Mouse (Mus musculus): ENCODE results near the gene Alox8.
A peak's percentile ranks its signal among the peaks of the same experiment; 100 is the strongest.

Alox8 gene

DNA sequence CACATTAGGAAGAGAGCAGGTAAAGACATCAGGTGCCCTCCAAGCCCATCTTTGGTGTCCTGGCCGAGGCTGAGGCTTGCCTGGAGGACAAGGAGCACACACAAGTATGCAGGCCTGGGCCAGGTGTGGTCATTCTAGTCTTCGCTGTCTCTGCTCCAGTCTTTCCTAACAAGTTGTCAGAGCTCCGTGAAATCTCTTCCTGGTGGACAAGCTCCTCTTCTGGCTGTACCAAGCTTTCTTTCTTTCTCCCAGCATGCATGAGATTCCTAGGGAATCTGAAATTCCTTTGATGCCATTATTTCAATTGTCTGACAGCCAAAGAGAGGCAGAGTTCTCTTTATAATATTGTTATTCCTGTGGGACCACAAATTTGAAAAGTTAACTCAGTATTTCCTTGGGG, 18.1 kb downstream of the Alox8 start:
- DNase-seq (ENCODE audit: low spot score): no peak

DNA sequence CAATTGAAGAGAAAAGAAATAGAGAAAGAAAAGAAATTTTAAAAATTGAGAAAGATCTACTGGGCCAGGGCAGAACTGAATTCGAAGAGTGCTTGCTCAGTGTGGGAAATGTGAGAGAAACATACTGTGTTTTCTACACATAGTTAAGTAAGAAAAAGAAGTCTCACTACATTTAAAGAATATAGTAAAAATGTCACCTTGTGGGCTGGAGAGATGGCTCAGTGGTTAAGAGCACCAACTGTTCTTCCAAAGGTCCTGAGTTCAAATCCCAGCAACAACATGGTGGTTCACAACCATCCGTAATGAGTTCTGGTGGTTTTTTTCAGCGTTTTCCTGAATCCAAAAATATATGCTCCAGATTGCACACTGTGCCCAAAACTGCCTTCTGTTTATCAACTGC, 19.1 kb downstream of the Alox8 start:
- DNase-seq (ENCODE audit: low spot score): no peak

DNA sequence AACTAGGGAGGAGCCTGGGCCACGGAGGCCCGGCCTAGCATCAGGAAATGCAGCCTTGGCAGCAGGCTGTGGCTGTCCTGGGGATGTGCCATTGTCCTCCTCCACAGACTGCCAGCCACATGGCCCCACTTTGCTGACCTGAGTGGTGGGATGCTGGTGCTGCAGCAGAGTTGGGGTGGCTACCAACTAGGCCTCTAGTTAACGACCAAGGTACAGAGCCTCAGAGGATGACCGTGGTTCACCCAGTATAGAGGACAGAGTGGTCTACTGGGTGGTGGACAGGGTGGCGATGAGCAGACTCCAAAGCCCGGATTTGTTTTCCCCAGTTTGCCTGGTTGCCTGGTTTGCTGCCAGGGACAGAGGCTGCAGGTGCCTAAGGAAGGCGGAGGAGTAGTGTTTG, 22.9 kb downstream of the Alox8 start:
- no peak for DNase-seq (ENCODE audit: low spot score)

DNA sequence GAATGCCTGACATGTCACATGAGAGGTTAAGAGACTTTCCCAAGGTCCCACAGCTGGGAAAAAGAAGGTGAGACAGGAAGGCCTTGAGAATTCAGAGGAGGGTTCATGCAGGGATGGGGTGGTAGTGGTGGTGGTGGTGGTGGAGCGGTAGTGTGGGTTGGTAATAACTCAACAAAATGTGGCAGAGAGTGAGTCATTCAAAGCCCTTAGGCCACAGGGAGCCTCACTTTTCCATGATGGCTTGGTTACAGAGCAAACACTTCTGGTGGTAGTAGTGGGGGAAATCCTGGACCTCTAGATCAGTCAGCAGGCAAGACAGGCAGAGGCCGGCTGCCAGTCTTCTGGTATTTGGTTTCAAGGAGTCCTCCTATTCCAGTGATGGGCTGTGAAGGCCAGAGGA, 25.0 kb downstream of the Alox8 start:
- DNase-seq (ENCODE audit: low spot score): no peak

GRCm38 (mm10) chr11:69171626-69172025, 26.0 kb downstream of the Alox8 start:
- DNase-seq (ENCODE audit: low spot score): peak; percentile 68

- DNase-seq (ENCODE audit: low spot score): no peak
Measured at GRCm38 (mm10) chr11:69169313-69169712, 28.3 kb downstream of the Alox8 start.

GRCm38 (mm10) chr11:69156800-69157199, 40.8 kb downstream of the Alox8 start, which contains the start of gene Alox12b:
Alox12b (plus strand) TSS chr11:69156989.
- DNase-seq (ENCODE audit: low spot score): no peak

DNA sequence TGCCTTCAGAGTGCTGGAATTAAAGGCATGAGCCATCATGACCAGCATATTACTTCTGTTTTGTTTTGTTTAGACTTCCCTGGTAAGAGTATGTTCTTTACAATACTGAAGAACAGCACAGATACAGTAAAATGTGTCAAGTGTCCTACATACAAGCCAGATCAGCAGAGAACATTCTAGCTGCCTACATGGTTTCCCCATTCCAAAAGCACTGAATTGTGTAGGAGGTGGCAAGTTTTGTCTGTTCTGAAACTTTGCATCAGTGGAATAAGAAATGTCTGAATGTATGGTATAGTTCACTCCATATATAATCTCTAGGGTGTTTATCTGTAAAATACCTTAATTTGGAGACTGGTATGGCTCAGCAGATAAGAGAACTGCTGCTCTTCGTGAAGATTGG, 42.3 kb downstream of the Alox8 start:
- DNase-seq (ENCODE audit: low spot score): no peak

DNA sequence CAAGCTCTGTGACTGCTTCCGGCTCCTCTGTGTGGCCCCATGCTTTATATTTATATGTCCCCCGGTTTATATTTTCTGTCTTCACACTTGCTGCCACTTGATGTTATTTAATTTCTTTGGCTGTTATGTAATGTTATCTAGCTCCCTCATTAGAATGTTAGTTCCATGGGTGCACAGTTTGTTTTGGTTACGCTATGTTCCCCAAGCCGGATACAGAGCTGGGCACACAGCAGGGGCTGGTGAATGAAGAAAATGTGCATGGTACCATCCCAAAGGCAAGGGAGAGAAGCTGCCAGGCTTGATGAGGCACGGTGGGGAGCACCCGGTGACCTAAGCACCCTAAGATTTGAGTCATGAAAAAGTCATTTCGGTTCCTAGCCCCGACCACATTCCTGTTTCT, 43.8 kb downstream of the Alox8 start:
- no peak for DNase-seq (ENCODE audit: low spot score)

DNA sequence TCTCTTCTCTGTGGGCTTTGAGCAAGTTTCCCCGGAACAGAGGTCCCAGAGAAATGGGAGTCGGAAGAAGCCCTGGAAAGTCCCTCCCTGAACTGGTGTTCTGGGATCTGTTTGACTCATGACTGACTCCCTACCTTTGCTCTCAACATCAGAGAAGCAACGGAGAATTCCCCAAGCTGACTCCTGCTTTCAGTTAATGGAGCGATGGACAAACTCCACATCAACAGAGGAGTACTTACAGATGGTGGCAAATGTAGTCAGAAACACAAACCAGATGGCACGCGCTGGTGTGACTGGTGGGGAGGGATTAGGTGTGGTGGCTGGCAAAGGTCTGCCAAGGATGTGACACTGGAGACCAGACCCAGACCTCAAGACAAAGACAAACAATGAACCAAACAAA, 46.6 kb downstream of the Alox8 start:
- no peak for DNase-seq (ENCODE audit: low spot score)

DNA sequence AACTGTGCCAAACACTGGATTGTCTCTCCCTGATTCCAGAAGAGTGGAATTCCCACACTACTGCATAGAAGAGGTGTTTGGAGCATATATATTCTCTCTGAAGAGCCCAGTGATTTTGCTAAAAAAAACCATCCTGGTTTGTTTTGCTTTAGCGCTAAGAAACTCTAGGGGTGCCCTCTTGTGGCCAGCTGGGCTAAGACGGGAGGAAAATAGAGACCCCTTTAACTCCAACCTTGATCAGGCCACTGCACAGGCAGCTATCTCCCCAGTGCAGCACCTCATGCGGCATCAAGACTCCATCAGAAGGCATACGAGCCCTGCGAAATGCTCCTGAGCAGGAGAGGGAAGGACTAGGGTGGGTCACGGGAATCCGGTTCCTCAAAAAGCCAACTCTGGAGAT, 47.2 kb downstream of the Alox8 start:
- DNase-seq (ENCODE audit: low spot score): peak; percentile 64

GRCm38 (mm10) chr11:69149728-69150127, 47.9 kb downstream of the Alox8 start:
- no peak for DNase-seq (ENCODE audit: low spot score)

DNA sequence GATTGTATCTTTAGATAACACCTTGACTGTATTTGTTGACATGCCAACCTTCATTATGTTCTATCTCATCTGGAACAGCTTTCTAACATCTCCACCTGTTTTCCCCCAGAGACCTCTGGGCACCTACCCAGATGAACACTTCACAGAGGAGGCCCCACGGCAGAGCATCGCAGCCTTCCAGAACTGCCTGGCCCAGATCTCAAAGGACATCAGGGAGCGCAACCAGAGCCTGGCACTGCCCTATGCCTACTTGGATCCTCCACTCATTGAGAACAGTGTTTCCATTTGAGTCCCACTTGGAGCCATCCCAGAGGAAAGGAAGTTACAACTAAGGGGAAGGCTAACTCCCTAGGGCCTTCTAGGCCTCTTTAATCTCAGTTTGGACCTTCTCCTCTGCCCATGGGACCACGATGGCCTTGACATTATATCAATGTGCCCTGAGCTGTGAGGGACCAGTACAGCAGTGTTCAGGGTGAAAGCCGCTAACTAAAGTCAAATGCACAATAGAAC, 49.1 kb downstream of the Alox8 start:
- no peak for DNase-seq (ENCODE audit: low spot score)

GRCm38 (mm10) chr11:69147546-69147945, 50.1 kb downstream of the Alox8 start:
- no peak for DNase-seq (ENCODE audit: low spot score)

GRCm38 (mm10) chr11:69135361-69135760, 62.3 kb downstream of the Alox8 start:
- DNase-seq (ENCODE audit: low spot score): no peak

GRCm38 (mm10) chr11:69134622-69134968, 63.0 kb downstream of the Alox8 start:
- no peak for DNase-seq (ENCODE audit: low spot score)
